Mouse (Mus musculus): ENCODE data around the gene Kif5c. TPM values are rescaled to one million over a fixed set of nuclear protein-coding genes. Genes with fewer than 3 reads are reported as not detected.

The Kif5c gene
- total RNA-seq, 1 experiment from 2014 or later = 8.1 TPM

DNA sequence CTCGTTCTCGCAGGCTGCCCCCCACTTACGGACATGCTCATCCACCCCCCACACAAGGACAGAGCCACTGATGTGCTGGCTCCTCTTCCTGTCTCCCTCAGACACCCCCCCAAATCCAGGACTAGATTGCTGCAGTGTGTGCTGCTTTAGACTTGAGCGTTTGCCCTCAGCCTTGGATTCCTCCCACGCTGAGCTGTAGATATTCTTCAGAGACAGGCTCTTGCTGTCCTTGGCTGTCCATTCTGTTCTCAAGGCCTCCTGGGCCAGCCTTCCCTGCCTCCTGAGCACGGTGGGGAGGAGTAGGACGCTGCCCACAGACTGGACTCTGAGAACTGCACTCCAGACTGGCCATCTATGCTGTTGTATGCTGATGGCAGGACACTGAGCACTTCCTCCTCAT lies 127.8 kb downstream of the Kif5c start:
- peak; percentile 57 for DNase-seq

DNA sequence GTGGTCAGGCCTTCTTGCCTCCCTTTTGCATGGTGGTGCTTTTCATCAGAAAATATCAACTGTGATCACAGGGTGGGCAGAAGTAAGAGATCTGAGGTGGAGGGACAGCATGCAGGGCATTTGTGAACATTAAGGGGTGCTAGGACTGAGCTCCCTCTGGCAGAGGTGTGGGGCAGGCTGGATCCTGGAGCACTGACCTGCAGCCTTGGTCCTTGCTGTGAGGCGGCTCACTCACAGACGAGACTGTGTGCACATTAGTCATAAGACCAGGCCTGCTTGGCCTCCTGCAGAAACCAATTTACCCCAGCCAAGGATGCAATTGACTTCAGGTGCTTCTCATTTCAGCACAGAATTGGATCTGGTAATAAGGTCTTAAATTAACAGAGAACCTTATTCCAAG lies 128.6 kb downstream of the Kif5c start:
- no peak for DNase-seq

DNA sequence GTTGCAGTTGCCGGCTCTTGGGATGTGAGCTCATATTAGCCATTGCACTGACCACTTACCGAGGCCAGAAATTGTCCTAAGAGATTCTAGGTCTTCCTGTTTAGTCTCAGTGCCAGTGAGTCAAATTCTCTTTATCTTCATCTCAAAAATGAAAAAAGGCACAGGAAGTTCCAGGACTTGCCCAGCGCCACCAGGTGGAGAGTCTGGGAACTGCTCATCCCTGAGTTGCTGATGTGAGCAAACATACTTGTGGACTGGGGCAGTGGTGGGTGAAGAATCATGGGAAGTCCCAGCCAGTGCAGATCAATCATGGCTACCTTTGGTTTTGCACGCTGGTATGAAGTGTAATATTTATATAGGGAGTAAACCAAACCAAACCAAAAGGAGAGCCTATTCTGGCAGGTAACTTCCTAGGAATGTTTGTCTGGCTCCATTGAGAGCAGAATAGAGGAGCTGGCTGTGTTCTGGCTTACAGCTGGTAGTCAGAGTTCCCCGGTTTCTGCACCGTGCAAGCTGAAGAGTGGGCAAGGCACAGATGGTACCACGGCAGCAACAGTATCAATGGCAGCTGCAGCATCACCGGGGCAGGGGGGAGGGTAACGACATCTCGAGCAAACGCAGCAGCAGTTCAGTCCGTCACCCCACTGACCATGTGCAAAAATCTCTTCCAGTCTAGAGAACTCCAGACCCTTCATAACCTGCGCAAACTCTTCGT lies 129.7 kb downstream of the Kif5c start:
- DNase-seq = no peak

DNA sequence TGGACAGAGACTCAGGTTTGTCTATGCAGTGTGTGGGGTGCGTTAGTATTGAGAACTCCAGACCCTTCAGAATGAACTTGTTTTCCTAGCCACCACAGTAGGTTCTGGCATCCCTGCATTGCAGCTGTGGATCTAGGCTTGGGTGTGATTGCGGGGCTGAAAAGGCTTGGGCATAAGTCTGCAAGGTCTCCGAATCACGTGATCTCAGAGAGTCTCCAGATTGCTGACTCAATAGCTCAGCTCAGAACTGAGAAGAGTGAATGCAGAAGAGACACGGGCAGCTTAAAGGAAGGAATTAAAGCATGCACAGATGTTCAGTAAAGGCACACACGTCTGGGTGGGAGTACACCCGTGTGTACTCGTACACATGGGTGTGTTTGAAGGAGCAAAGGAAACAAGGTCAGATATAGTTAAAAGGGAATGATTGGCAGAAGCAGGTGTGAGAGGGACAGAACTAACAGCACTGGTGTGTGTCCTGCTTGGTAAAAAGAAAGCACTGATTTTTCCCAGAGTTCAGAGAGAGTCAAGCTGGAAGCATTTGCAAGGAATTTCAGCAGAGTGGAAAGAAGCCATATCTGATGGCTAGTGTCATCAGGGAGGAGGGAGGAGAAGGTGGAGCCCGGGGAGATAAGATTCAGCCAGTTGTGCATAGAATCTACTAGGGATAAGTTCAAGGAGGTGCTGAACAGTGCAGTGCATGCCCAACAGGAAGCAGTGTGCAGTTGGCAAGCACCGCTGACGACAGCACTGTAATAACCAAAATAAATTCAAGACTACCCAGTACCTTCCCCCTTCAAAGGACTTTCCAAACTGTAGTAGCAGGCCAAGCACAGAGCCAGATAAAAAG lies 130.9 kb downstream of the Kif5c start:
- DNase-seq = no peak

DNA sequence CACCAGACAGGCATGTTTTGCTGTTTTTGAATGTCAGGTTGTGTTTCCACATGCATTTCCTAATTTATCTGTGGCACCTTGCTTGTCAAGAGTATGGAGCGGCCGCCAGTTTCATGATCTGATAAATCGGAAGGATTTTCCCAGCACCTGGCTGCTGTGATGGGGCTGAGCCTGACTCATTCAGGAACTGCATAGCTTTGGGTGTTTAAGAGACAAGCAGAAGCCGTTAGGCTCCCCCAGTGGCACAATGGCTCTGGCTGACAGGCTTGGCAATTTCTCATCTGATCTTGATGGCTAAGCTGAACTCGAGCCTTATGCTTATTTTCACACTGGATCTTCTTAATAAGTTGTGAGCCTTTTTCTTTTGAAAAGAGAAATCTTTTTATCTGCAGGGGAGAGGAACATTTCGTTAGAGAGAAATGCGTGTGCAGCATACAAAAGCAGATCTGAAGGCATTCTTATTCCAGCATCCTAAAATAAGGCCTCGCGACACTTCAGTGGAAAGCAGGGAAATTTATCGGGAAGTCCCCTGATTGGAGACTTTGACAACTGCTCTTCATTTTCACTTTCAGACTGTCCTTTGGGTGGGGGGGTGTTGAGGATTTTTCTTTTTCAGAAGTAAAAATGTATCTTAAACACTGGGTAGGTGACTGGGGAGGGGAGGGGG lies 132.6 kb downstream of the Kif5c start:
- no peak for DNase-seq

DNA sequence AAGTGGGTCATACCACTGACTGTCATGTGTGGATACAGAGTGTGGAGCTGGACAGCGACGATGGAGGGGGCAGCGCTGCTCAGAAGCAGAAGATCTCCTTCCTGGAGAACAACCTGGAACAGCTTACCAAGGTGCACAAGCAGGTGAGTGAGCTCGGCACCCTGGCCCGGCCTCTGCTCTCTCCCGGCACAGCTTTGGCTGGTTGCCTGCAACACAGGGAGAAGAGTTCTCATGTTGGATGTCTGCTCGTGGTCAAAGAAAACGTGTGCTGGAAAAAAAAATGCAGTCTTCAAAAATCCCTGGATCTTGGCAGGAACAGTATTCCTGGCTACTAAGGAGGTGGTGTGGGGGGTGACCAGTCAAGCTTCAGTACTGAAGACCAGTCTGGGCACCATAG lies 133.1 kb downstream of the Kif5c start:
- DNase-seq = no peak

DNA sequence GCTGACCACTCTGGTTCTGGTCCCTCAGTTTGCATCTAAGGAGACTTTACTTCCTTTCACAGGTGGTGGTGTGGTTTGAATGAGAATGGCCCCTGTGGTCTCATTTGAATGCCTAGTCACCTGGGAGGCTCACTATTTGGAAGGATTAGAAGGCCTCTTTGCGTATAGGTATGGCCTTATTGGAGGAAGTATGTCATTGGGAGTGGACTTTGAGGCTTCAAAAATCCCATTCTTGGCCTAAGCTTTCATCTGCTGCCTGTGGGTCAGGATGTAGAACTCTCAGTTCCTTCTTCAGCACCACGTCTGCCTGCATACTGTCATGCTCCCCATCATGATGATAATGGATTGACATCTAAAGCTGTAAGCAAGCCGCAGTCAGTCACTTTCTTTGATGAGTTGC lies 134.0 kb downstream of the Kif5c start:
- no peak for DNase-seq

DNA sequence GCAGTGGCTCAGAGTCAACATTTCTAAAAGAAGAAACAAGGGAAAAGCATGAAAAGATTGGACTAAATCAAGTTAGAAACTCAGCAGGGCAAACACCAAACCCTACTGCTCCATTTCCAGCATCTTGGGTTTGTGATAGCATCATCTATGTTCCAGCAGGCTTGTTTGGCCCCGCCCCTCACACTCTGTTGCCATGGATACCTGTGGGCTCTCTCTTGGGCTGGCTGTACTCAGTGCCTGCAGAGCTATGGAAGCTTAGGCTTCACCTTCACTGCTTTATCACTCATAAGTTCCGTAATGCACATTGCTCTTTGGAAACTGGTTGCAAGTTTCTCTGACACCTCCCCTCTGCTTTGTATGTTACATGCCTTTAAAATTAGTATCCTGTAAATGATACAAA lies 136.0 kb downstream of the Kif5c start:
- no peak for DNase-seq

DNA sequence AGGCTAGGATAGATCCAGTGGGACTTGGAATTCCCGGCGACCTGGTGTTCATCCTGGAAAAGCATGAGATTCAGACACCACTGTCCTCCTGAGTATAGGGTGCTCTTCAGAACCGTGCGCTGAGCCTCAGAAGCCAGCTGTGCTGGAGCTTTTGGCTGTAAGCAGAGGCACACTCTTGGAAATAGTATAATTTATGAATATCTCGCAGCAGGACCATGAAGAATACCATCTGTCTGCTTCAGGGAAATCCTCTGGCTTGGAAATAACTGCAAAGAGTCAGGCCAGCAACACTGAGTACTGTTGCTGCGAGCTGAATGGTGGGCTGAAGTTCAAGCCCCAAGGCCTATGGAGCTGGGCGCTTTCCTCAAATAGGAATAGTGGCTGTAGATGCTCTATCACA lies 138.5 kb downstream of the Kif5c start:
- DNase-seq = no peak

DNA sequence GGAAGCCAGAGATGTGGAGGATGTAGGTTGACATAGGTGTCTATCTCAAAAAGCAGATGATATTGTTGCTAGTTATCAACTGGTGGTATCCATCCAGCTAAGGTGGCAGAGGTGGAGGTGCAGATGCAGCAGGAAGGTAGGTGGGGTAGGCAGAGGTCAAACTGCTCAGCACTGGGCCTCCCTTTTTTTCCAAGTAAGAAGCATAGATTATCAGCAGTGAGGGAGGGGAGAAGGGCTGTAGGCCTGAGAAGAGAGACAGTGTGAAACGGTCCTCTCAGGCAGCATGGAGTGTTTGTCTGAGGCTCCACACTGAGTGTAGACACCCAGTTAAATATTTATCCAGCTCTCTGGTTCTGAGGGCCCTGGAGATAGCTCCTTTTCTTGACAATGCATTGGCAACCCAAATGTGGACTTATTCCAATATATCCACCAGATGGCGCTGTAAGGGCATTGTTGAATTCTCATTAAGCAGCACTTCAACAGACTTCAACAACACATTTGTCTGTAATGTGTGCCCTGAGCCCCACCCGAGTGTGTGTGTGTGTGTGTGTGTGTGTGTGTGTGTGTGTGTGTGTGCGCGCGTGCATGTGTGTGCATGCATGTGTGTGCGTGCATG lies 145.3 kb downstream of the Kif5c start:
- DNase-seq = no peak

DNA sequence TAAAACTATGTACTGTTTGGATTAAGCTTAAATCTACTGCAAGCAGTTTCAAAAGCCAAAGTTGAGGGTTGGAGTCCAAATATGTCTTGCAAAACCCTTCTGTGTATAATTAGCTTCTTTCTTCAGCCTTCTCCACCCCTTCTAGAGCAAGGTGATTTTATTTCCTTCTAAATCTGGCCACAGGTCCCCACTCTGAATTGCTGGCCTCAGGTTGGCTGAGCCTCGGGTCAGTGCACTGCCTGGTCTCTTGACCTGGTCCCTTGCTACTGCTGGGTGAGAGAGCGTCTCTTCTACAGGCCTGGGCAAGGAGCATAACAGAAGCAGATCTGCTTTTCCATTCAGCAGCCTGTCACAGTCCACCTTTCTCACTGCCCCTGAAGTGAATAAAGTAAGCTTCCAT lies 149.8 kb downstream of the Kif5c start:
- no peak for DNase-seq

DNA sequence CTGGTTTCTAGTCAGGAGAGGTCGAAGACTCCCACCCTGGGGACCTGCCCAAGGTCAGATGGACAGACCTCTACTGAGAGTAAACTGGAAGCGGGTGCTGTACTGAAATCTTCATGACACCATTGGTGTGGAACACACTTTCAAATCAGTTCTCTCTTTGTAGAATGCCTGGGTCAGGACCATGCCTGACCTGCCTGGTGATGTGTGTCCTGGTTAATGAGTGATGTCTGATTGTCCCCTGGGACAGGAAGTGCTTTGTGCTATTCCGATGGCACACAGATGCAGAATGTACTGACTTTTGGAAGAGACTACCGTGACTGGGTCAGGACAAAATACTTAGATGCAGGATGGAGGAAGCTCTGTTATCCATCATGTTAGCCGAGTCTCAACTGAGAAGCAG lies 151.3 kb downstream of the Kif5c start:
- DNase-seq = no peak

DNA sequence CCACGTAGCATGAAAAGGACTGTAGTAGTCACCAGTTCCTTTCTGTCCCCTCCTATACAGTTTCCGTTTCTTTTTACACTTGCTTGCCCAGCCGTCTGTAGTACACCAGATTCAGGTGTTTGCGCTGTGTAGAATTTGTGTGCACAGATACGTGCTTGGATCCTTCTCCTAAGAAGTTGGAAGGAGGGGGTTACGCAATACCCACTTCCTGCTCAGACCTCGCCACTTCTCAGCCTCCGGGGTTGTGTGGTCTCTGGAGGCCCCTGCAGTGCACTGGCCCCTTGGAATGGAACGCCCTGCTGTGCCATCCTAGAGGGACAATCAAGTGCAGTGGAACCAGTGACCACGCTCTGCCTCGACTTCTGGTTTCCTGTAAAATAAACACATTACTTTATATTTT lies 152.1 kb downstream of the Kif5c start:
- DNase-seq = no peak

DNA sequence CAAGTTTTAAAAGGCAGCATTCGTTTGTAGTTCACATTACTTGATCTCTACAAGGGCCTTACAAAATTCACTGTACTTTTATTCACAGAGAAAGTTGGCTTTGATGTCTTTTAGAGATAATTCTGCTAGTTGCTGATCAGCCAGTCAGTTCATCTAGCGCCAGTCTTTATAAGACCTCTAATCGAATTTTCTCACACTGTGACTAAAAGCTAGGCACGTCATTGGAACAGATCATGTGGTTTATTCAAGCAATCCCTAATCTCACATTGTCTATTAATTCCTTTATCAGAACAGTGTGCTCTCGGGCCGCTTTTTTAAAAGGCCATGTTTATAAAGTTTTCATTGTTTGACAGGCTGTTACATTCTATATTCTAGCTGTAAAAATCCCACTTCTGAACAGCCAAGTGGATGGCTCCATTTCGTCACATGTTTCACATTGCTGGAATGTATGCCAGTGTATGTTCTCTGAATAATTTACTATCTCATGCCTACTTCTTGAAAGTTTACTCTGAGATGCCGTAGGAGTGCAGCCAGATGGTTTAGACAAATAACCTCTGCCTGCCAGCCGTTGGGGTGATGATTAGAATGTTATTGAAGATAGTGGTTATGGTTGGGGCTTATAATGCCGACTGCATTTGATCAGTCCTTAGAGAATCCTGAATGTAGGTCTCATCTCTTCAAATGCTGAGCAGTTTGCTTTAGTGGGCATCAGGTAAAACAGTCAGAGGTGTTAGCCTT lies 154.3 kb downstream of the Kif5c start:
- no peak for DNase-seq

DNA sequence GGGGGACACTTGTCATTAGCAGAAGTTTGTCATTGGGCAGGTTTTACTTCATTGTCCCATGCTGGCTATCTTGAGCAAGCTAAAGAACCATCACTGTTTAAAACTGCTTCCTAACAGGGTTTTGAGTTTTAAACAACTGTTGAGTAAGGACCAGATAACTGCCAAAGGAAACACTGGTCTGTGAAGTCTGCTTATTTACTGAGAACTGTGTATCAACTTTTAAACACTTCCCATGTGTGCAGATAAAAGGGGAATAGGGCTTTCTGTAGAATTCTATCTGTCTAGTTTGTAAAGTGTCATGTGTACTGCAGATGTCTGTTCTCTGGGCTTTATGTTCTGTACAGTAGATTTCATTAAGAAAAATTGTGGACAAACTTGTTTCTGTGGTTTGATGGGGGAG lies 155.1 kb downstream of the Kif5c start:
- DNase-seq = no peak

DNA sequence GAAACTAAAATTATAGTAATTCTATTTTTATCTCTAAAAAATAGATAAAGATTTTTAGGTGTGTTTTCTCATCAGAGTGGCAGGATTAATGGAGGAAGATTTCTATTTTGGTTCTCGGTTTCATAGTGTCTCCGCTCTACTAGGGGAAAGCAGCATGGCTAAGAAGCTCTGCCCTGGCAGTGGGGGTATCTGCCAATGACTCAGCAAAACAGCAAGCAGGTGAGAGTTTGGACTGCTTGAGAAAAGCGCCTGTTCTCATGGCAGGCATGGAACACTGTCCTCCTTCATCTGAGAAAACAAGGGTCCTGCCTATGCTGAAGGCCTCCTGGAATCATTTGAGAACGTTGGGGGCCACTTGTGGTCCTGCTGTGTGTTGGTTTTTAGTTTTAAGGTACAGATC lies 156.1 kb downstream of the Kif5c start:
- DNase-seq = no peak

DNA sequence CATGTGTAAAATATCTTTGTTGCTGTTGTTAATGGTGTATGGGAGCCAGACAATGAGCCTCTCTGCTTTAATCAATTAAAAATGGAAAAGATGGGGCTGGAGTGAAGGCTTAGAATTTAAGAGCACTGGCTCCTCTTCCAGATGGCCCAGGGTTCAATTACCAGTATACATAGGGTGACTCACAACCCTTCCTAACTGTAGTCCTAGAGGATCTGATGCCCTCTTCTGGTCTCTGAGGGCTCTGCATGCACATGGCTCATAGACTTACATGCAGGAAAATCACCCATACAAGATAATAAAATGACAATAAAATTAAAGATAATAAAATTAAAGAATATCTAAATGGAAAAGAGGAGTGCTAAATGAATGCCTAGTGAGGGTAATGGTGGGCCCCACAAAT lies 156.6 kb downstream of the Kif5c start:
- no peak for DNase-seq

DNA sequence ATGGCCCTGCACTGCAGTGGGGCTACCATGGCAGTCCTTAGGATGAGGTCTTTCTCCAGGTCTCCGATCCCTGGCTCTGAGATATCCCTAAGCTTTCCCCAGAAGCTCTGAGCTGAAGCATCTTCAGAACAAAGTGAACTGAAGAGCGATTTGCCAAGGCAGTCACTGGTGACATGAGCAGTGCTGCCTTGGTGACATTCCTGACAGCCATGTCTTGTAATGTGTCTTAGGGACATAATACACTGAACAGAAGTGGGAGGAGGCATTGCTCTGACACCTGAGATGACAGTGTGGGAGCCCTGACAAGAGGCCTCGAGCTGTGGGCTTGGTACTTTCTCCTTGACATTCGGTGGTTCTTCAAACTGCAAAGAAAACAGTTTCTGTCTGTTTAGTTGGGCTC lies 157.3 kb downstream of the Kif5c start:
- no peak for DNase-seq

DNA sequence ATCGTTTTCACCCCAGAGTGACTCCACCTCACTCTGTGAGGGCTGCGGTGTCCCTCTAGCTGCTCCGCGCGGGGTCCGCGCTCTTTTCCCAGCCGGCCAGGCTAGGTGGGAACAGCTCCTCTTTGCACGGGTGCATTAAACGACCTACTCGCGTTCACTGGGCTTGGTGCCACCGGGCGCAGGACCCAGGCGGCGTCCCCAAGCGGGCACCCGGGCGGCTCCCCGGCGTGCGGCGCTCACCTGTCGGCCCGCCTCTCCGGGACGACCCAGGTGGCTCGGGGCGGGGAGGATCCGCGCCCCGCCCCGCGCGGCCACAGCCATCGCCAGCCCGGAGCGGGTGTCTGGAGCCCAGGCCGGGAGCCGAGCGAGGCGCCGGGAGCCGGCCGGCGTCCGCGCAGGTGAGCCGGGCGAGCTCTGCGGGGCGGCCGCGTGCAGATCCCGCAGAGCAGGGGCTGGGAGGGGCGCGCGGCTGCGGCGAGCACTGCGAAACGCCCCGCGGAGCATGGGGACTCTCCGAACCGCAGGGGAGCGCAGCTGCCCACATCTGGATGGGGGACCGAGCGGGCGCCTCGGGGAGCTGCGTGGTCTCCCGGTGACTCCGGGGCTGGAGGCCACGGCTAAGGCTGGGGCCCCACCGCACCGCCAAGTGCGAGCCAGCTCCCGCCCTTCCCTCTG lies 168.4 kb downstream of the Kif5c start, which contains the start of gene Lypd6b:
Gene Lypd6b (plus strand): TSS at position 313 of the 675 bp plus-strand sequence.
- peak; percentile 21 for DNase-seq

DNA sequence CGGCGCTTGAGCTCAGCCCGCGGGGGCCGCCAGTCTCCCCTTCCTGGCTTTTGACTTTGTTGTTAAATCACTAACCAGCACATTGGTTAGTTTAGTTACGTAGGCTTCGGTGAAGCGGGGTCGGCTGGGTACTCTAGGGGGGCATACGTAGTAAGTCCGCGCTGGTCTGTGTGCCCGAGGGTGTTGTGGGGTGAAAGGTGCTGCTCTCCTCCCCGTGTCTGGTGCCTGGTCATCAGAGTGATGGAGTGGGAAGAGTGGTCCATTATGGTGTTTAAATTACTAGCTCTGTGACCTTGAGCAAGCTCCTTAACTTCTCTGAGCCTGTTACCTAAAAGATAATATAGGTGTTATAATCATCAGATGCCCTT lies 168.9 kb downstream of the Kif5c start:
- DNase-seq = no peak

DNA sequence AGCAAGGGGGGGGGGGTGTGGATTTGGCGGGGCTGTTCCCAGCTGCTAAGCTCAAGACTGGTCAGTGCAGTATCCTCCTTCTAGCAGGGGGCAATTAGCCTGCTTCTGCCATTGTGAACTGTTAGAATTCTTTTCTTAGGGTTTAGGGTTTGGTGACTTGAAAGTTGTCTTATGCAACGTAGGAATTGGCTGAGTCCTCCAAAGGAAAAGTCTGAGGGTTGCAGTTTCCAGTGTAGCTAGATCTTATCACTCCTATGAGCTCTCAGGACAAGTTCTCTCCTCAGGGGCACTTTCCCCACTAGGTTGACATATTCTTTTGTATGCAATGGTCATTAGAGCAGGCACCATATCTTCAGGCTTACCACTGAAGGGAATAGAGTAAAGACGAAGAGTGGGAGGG lies 169.5 kb downstream of the Kif5c start:
- no peak for DNase-seq

DNA sequence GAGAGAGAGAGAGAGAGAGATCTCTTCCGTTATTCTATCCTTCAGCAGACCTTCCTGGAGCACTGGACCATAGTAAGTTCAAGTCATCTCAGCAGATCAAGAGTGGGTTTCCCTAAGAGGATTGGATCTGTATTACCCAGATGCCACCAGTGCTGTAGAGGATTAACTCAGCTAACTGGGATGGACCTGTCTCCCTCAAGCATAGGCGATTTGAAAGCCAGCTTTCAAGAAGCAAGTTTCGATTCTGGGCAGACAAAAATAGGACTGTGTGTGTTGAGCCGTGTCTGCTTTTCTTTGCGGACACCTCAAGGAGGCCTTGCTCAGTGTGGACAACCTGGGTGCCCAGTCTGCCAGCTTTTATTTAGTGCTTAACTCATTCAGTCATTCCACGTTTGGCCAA lies 170.0 kb downstream of the Kif5c start:
- DNase-seq = no peak
